Mouse (Mus musculus) bone marrow macrophage, adult 2 months (primary cell): ENCODE measurements at regions not wholly inside any gene's neighbourhood (a gene's known extent, or its start where the extent isn't known, plus 50 kb on each side); places are given as distances from the start of the nearest gene placed in this dataset.

Experiments used
- CTCF ChIP-seq: IDR thresholded peaks from 2 replicates; pipeline ENCODE4 v1.5.1; 2012; ENCODE audit warnings: low read depth, mild to moderate bottlenecking, low read length, moderate library complexity
- POLR2A ChIP-seq: IDR thresholded peaks from 2 replicates; pipeline ENCODE4 v1.6.1; 2012; ENCODE audit warnings: mild to moderate bottlenecking, low read depth, low read length, borderline replicate concordance

DNA sequence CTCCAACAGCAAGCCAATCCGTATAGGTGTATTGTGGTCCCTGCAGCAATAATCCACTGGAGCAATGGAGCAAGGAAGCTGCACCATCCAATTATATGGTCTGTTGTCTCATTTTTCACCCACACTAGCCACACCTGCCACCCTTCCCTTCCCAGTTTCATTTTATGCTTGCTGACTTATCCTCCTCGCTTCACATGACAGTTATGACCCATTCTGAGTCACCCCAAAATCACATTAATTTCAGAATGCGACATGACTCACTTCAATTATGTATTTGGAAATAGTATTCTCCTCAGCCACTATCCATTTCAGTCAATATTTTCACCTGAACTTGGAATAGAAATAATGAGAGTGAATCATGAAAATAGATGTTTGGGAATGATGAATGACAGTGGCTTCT is 2507.8 kb upstream of the Gm6569 start:
- TF ChIP-seq POLR2A, result no peak
- TF ChIP-seq CTCF, result no peak
